Mouse (Mus musculus) right cerebral cortex, postnatal 36 days (tissue): ENCODE measurements around the gene Obp2a.
"Not testable (repeated sequence)": the region's sequence is repeated elsewhere in the genome, so short reads cannot be mapped to it uniquely, and the experiment has no call there.

ENCODE experiments used
- DNase-seq, 2 experiments: peaks; one replicate each; pipeline ENCODE4 v3.0.0; 2022; ENCODE audit warnings: low spot score in 2 of 2, mixed read lengths in 1 of 2

Obp2a gene

DNA sequence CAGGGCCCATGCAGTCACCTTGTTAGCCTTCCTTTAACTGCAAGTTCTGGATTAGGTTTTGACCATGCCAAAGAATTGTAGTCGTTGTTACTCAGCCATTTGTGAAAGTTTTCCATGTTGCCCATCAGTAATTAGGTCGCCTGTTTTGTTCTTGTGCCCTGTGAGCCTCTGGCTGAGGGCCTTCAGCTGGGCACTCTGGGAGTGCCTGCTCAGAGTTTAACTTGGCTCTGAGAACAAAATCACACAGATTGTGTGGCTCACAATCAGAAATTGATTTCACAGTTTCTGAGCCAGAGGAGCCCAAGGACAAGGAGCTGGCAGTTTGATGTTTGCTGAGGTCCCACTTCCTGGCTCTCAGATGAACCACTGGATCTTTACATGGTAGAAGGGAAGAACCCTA, 9.9 kb downstream of the Obp2a start:
- DNase-seq, result not testable (repeated sequence)

DNA sequence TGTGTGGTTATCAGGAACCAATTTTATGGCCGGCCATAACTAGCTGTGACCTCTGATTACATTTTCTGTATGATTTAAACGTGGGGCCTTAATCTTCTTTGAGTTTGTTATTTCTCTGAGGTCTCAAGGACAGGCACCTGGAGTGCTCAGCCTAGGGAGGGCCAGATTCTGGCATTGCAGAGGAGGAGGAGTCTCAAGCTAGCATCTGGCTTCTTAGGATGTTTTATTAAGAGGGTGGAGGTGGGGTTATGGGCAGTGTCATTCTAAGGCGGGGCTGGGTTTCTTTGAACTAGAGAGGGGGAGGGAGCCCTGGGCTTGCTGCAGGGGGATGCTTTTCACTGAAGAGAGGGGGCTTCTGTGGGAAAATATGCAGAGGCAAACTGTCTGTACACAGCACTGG, 11.8 kb downstream of the Obp2a start:
- not testable (repeated sequence) for DNase-seq

DNA sequence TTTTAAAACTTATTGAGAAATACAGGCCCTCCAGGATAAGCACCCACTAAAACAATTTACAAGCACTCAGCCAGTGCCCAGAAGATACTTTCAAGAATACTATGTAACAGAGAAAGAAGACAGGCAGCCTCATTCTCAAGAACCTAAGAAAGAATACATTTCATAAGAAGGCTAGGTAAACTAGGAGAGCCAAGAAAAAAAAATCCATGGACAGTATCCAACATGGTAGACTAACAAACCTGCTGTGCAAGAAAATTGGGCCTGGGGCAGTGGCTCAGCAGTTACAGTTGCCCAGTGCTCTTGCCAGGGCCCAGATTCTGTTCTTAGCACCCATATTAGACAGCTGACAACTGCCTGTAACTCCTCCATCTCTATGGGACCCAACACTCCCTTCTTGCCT, 17.4 kb downstream of the Obp2a start:
- no peak for DNase-seq

DNA sequence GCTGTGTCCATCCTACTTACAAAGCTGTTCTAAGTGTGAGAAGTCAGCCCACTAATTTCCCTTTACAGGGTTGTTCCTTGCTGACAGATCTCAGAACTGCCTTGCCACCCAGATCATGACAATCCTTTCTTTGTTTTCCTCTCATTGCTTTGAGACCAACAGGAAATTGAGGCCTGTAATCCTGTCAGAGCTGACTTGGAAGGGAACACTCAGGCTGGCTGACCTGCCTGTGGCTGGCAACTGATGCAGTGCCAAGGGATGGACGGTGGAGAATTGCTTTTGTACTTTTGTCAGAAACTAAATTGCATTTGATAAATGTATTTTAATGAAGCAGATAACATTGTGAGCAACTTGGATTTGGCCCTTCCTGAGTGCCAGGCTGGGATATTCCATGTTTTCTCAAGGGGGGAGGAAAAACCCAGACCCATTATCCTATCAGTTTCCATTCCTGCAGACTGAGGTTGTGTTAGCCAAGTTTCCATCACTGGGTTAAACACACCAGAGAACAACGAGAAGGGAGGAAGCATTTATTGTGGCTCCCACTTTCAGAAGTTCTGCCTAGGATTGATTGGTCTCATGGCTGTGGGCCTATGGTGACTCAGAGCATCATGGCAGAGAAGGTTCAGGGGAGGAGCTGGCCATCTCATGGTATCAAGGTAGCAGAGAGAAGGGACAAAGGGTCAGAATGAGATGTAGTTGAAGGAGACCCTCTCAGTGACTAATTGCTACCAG, 33.5 kb downstream of the Obp2a start:
- no peak for DNase-seq

DNA sequence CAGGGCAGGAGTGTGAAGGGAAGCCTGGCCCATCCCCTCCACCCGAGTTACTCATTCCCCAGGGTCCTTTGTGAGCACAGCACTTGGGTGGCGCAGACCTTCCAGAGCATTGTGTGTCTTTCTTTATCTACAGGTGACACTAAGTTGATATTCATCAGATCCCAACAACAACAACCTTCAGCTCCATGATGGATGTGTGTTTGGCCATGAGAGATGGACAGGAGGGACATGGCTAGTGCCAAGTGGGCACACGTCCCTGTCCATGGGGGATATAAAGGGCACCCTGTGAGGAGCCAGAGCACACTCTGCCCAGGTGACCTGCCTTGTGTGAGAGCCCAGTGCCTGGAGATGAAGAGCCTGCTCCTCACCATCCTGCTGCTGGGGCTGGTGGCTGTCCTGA, 36.9 kb downstream of the Obp2a start, which contains the start of gene Obp2b:
TSS of gene Obp2b (plus strand) at position 301 of the 400 bp plus-strand sequence.
- DNase-seq, result not testable (repeated sequence)

DNA sequence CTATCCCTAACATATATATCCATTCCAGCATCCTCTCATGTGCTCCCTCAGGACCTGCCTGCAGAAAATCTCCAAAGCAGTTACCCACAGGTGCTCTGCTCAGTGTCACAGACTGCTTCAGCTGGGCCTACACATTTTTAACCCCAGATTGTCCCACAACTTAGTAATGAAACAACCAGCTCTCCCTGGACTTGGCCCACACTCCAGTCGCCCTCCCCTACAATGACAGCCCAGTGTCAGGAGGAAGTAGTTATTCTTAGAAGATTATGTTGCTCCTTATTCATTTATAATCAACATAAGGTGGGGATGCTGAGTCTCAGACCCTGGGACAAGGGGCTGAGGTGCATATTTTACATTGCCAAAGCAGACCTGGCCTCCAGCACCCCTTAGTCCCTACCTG, 41.8 kb downstream of the Obp2a start:
- DNase-seq, result no peak
